Mouse (Mus musculus) embryonic facial prominence, embryonic 15.5 days (tissue): ENCODE results near the gene Sesn1. TPM values are rescaled to one million over a fixed set of nuclear protein-coding genes. Genes with fewer than 3 reads are reported as not detected.
"Not testable (repeated sequence)": the region's sequence is repeated elsewhere in the genome, so short reads cannot be mapped to it uniquely, and the experiment has no call there.

Source experiments
- ATAC-seq: fragments of 200-750 bp; cut with Nextera tagmentation; 2 replicates; pipeline ENCODE4 v1.8.0; 2017; ENCODE audit warnings: low read depth, moderate TSS enrichment; ENCODE audit not compliant: insufficient number of reproducible peaks, low FRiP score, low TSS enrichment
- H3K27ac ChIP-seq: fragments of 300-500 bp; sonication (generic); replicated peaks from 2 replicates; pipeline ENCODE4 v1.5.1; 2015; ENCODE audit warnings: mild to moderate bottlenecking, inconsistent platforms
- H3K27me3 ChIP-seq: fragments of 300-500 bp; sonication (generic); 2 replicates; pipeline ENCODE4 v1.6.1; 2015; ENCODE audit warnings: inconsistent platforms
- H3K36me3 ChIP-seq: fragments of 300-500 bp; sonication (generic); 2 replicates; pipeline ENCODE4 v1.6.1; 2015; ENCODE audit warnings: mild to moderate bottlenecking, inconsistent platforms
- H3K4me1 ChIP-seq: fragments of 300-500 bp; sonication (generic); 2 replicates; pipeline ENCODE4 v1.6.1; 2015; ENCODE audit warnings: inconsistent platforms
- H3K4me2 ChIP-seq: fragments of 300-500 bp; sonication (generic); replicated peaks from 2 replicates; pipeline ENCODE4 v1.6.1; 2015; ENCODE audit warnings: mild to moderate bottlenecking, inconsistent platforms
- H3K4me3 ChIP-seq: fragments of 300-500 bp; sonication (generic); replicated peaks from 2 replicates; pipeline ENCODE4 v1.5.1; 2015; ENCODE audit warnings: mild to moderate bottlenecking, inconsistent platforms
- H3K9ac ChIP-seq: fragments of 300-500 bp; sonication (generic); 2 replicates; pipeline ENCODE4 v1.6.1; 2015; ENCODE audit warnings: inconsistent platforms
- H3K9me3 ChIP-seq: fragments of 300-500 bp; sonication (generic); replicated peaks from 2 replicates; pipeline ENCODE4 v1.6.1; 2016; ENCODE audit warnings: inconsistent platforms
- WGBS: fragments of 180-500 bp; shearing (Covaris S2); methylation state at CpG from one replicate; pipeline ENCODE4 v1.1.7; 2015; 5-methylcytosine and 5-hydroxymethylcytosine counted together
- polyA plus RNA-seq: library from polyadenylated mRNA; unstranded; fragments of >200 nt; fragmentation: Nextera tagmentation; extraction: Ambion mirVana; gene quantifications from 2 replicates; pipeline ENCODE4 v1.2.1, GENCODE M21; 2015

Gene Sesn1
- polyA plus RNA-seq, 1 experiment from 2014 or later, result 47.7 TPM

- no peaks in the 10 kb centered on the region for H3K36me3 ChIP-seq
- peak overlapping the region; percentile 66 for H3K9ac ChIP-seq
- H3K27me3 ChIP-seq, result no peaks in the 10 kb centered on the region
- WGBS, result 3% methylated on average over 25 of the region's 25 CpGs
- peak overlapping the region; percentile 78 for H3K4me2 ChIP-seq
- peak overlapping the region; percentile 98 for H3K27ac ChIP-seq
- H3K4me3 ChIP-seq, result peak overlapping the region; percentile 75
- peaks cover 18% of the 10 kb centered on the region for H3K4me1 ChIP-seq
- ATAC-seq, result peak; percentile 82
- H3K9me3 ChIP-seq, result no peaks in the 10 kb centered on the region
Observed at GRCm38 (mm10) chr10:41809080-41809770, 510 bp upstream of the Sesn1 start.

GRCm38 (mm10) chr10:41810564-41811455 is 1.1 kb downstream of the Sesn1 start:
- ATAC-seq, result no peak

GRCm38 (mm10) chr10:41812566-41812965 is 2.8 kb downstream of the Sesn1 start:
- ATAC-seq, result no peak
- no peak overlapping the region for H3K9ac ChIP-seq
- WGBS, result 61% methylated on average over 6 of the region's 6 CpGs
- H3K9me3 ChIP-seq, result no peaks in the 10 kb centered on the region
- H3K27ac ChIP-seq, result no peak overlapping the region
- H3K4me1 ChIP-seq, result peaks cover 21% of the 10 kb centered on the region
- no peaks in the 10 kb centered on the region for H3K36me3 ChIP-seq
- H3K4me3 ChIP-seq, result peak overlapping the region; percentile 16
- H3K27me3 ChIP-seq, result no peaks in the 10 kb centered on the region
- peak overlapping the region; percentile 78 for H3K4me2 ChIP-seq

More at GRCm38 (mm10) chr10:41810564-41811455, 1.1 kb downstream of the Sesn1 start:
- under 1% methylated on average over 36 of the region's 36 CpGs for WGBS
- Histone ChIP-seq H3K4me2 (peak overlapping the region; percentile 78), H3K36me3 (no peaks in the 10 kb centered on the region), H3K9me3 (no peaks in the 10 kb centered on the region), H3K27me3 (no peaks in the 10 kb centered on the region), H3K9ac (peak overlapping the region; percentile 66), H3K4me1 (peaks cover 21% of the 10 kb centered on the region), H3K27ac (peak overlapping the region; percentile 98), H3K4me3 (peak overlapping the region; percentile 75)

- H3K9ac ChIP-seq, result no peak overlapping the region
- WGBS, result 87% methylated on average over 6 of the region's 6 CpGs
- H3K36me3 ChIP-seq, result no peaks in the 10 kb centered on the region
- H3K4me2 ChIP-seq, result no peak overlapping the region
- peaks cover 21% of the 10 kb centered on the region for H3K4me1 ChIP-seq
- no peaks in the 10 kb centered on the region for H3K9me3 ChIP-seq
- H3K27me3 ChIP-seq, result no peaks in the 10 kb centered on the region
- no peak overlapping the region for H3K27ac ChIP-seq
- no peak overlapping the region for H3K4me3 ChIP-seq
- ATAC-seq, result no peak
Observed at GRCm38 (mm10) chr10:41814305-41814853, 4.6 kb downstream of the Sesn1 start.

GRCm38 (mm10) chr10:41816516-41816915 is 6.8 kb downstream of the Sesn1 start:
- H3K27ac ChIP-seq, result no peak overlapping the region
- H3K4me3 ChIP-seq, result no peak overlapping the region
- no peak for ATAC-seq
- no peaks in the 10 kb centered on the region for H3K36me3 ChIP-seq
- WGBS, result 80% methylated on average over 5 of the region's 5 CpGs
- no peak overlapping the region for H3K9ac ChIP-seq
- no peaks in the 10 kb centered on the region for H3K27me3 ChIP-seq
- H3K9me3 ChIP-seq, result no peaks in the 10 kb centered on the region
- peaks cover 21% of the 10 kb centered on the region for H3K4me1 ChIP-seq
- no peak overlapping the region for H3K4me2 ChIP-seq

- no peaks in the 10 kb centered on the region for H3K9me3 ChIP-seq
- no peaks in the 10 kb centered on the region for H3K36me3 ChIP-seq
- H3K4me1 ChIP-seq, result peaks cover 10% of the 10 kb centered on the region
- no peak for ATAC-seq
- 87% methylated on average over 8 of the region's 8 CpGs for WGBS
- no peak overlapping the region for H3K9ac ChIP-seq
- H3K27ac ChIP-seq, result no peak overlapping the region
- H3K4me2 ChIP-seq, result no peak overlapping the region
- H3K27me3 ChIP-seq, result no peaks in the 10 kb centered on the region
- no peak overlapping the region for H3K4me3 ChIP-seq
Observed at GRCm38 (mm10) chr10:41818036-41818732, 8.4 kb downstream of the Sesn1 start.

GRCm38 (mm10) chr10:41818733-41819070 is 9.0 kb downstream of the Sesn1 start:
- ATAC-seq, H3K27ac ChIP-seq: not testable (repeated sequence)
- 89% methylated on average over 6 of the region's 6 CpGs for WGBS

GRCm38 (mm10) chr10:41819307-41819706 is 9.6 kb downstream of the Sesn1 start:
- ATAC-seq, result no peak
- H3K27me3 ChIP-seq, result no peaks in the 10 kb centered on the region
- no peak overlapping the region for H3K4me3 ChIP-seq
- WGBS, result 77% methylated on average over 3 of the region's 3 CpGs
- no peak overlapping the region for H3K9ac ChIP-seq
- no peaks in the 10 kb centered on the region for H3K9me3 ChIP-seq
- H3K36me3 ChIP-seq, result no peaks in the 10 kb centered on the region
- no peak overlapping the region for H3K4me2 ChIP-seq
- H3K27ac ChIP-seq, result no peak overlapping the region
- H3K4me1 ChIP-seq, result 0 out of 2 replicates have a peak, but pooled peaks cover 2% of the 10 kb centered on the region

More at GRCm38 (mm10) chr10:41818733-41819070, 9.0 kb downstream of the Sesn1 start:
- not testable (repeated sequence) for H3K27me3 ChIP-seq, H3K9me3 ChIP-seq, H3K4me2 ChIP-seq, H3K36me3 ChIP-seq, H3K4me1 ChIP-seq, H3K4me3 ChIP-seq, H3K9ac ChIP-seq

GRCm38 (mm10) chr10:41820401-41820800 is 10.7 kb downstream of the Sesn1 start:
- Histone ChIP-seq H3K36me3 (no peaks in the 10 kb centered on the region), H3K4me2 (no peak overlapping the region), H3K4me3 (no peak overlapping the region), H3K9me3 (no peaks in the 10 kb centered on the region), H3K27ac (no peak overlapping the region), H3K9ac (no peak overlapping the region), H3K27me3 (no peaks in the 10 kb centered on the region), H3K4me1 (no peaks in the 10 kb centered on the region)
- WGBS, result 87% methylated on average over 5 of the region's 5 CpGs
- no peak for ATAC-seq

- H3K9me3 ChIP-seq, result no peaks in the 10 kb centered on the region
- no peak overlapping the region for H3K4me3 ChIP-seq
- H3K9ac ChIP-seq, result no peak overlapping the region
- ATAC-seq, result no peak
- no peaks in the 10 kb centered on the region for H3K27me3 ChIP-seq
- no peak overlapping the region for H3K27ac ChIP-seq
- H3K36me3 ChIP-seq, result no peaks in the 10 kb centered on the region
- 87% methylated on average over 6 of the region's 6 CpGs for WGBS
- H3K4me2 ChIP-seq, result no peak overlapping the region
- no peaks in the 10 kb centered on the region for H3K4me1 ChIP-seq
Observed at GRCm38 (mm10) chr10:41821171-41821570, 11.4 kb downstream of the Sesn1 start.
